Mouse (Mus musculus) CD4-positive, CD25-positive, alpha-beta regulatory T cell, adult 2 months (primary cell): ENCODE data around the gene Usp29.
"Not testable (repeated sequence)": the region's sequence is repeated elsewhere in the genome, so short reads cannot be mapped to it uniquely, and the experiment has no call there.

ENCODE experiments used
- DNase-seq: peaks from one replicate; pipeline ENCODE4 v3.0.0-alpha.2; 2012; ENCODE audit warnings: low read depth, low spot score

Gene Usp29

GRCm38 (mm10) chr7:6869556-6869955 is 139.2 kb downstream of the Usp29 start:
- no peak for DNase-seq

- DNase-seq, result no peak
Observed at GRCm38 (mm10) chr7:6874448-6874847, 144.1 kb downstream of the Usp29 start.

- DNase-seq, result no peak
Observed at GRCm38 (mm10) chr7:6878202-6878601, 147.8 kb downstream of the Usp29 start.

GRCm38 (mm10) chr7:6878849-6879248 is 148.5 kb downstream of the Usp29 start:
- DNase-seq, result not testable (repeated sequence)

- DNase-seq, result no peak
Observed at GRCm38 (mm10) chr7:6879512-6880164, 149.3 kb downstream of the Usp29 start.

- not testable (repeated sequence) for DNase-seq
Observed at GRCm38 (mm10) chr7:6880918-6881317, 150.5 kb downstream of the Usp29 start.

- no peak for DNase-seq
Observed at GRCm38 (mm10) chr7:6881473-6882046, 151.2 kb downstream of the Usp29 start.

- DNase-seq, result no peak
Observed at GRCm38 (mm10) chr7:6883376-6884147, 153.2 kb downstream of the Usp29 start.

GRCm38 (mm10) chr7:6885416-6885815 is 155.0 kb downstream of the Usp29 start:
- DNase-seq, result no peak

- DNase-seq, result no peak
Observed at GRCm38 (mm10) chr7:6886896-6887295, 156.5 kb downstream of the Usp29 start.

GRCm38 (mm10) chr7:6889871-6890270 is 159.5 kb downstream of the Usp29 start:
- DNase-seq, result no peak

GRCm38 (mm10) chr7:6891206-6891605 is 160.8 kb downstream of the Usp29 start:
- no peak for DNase-seq

GRCm38 (mm10) chr7:6897021-6897420 is 166.6 kb downstream of the Usp29 start:
- not testable (repeated sequence) for DNase-seq

- DNase-seq, result no peak
Observed at GRCm38 (mm10) chr7:6900672-6901071, 170.3 kb downstream of the Usp29 start.

- no peak for DNase-seq
Observed at GRCm38 (mm10) chr7:6903489-6903888, 173.1 kb downstream of the Usp29 start.

- no peak for DNase-seq
Observed at GRCm38 (mm10) chr7:6910527-6910926, 180.1 kb downstream of the Usp29 start.

GRCm38 (mm10) chr7:6911731-6912130 is 181.4 kb downstream of the Usp29 start:
- no peak for DNase-seq

- no peak for DNase-seq
Observed at GRCm38 (mm10) chr7:6913439-6914380, 183.3 kb downstream of the Usp29 start.

- no peak for DNase-seq
Observed at GRCm38 (mm10) chr7:6917126-6917525, 186.7 kb downstream of the Usp29 start.

- peak; percentile 65 for DNase-seq
Observed at GRCm38 (mm10) chr7:6918267-6918666, 187.9 kb downstream of the Usp29 start.

- DNase-seq, result no peak
Observed at GRCm38 (mm10) chr7:6919131-6919870, 188.9 kb downstream of the Usp29 start.
